Mouse (Mus musculus) small intestine, adult 2 months (tissue): Measurements from ENCODE around the gene Neurl2. TPM values are rescaled to one million over a fixed set of nuclear protein-coding genes. Genes with fewer than 3 reads are reported as not detected.

ENCODE experiments used
- H3K27ac ChIP-seq: fragments of 200-500 bp; 2 replicates; pipeline ENCODE4 v1.5.1; 2012; ENCODE audit warnings: low read depth, low read length, control low read depth, inconsistent platforms; ENCODE audit not compliant: insufficient read depth
- H3K27me3 ChIP-seq: fragments of 200-500 bp; 2 replicates; pipeline ENCODE4 v1.6.1; 2012; ENCODE audit warnings: mild to moderate bottlenecking, moderate library complexity, low read length, inconsistent platforms; ENCODE audit not compliant: control insufficient read depth, insufficient read depth
- H3K36me3 ChIP-seq: fragments of 200-500 bp; 2 replicates; pipeline ENCODE4 v1.6.1; 2012; ENCODE audit warnings: mild to moderate bottlenecking, low read length, control low read depth, inconsistent platforms; ENCODE audit not compliant: control insufficient read depth, insufficient read depth
- H3K4me1 ChIP-seq: fragments of 200-500 bp; 2 replicates; pipeline ENCODE4 v1.6.1; 2012; ENCODE audit warnings: low read length, inconsistent platforms, mixed read lengths; ENCODE audit not compliant: control insufficient read depth, insufficient read depth, insufficient read length
- H3K4me3 ChIP-seq: fragments of 200-500 bp; 2 replicates; pipeline ENCODE4 v1.5.1; 2012; ENCODE audit warnings: low read depth, mild to moderate bottlenecking, control low read depth, inconsistent platforms, low read length, moderate library complexity
- CTCF ChIP-seq: fragments of 200-500 bp; IDR thresholded peaks from 2 replicates; pipeline ENCODE4 v1.5.1; 2012; ENCODE audit warnings: low read depth, mild to moderate bottlenecking, control low read depth, inconsistent platforms, low read length, moderate library complexity, mixed read lengths; ENCODE audit not compliant: insufficient replicate concordance, insufficient read length; ENCODE audit errors: extremely low read depth
- POLR2A ChIP-seq: fragments of 200-500 bp; IDR thresholded peaks from 2 replicates; pipeline ENCODE4 v1.6.1; 2012; ENCODE audit warnings: low read depth, mild to moderate bottlenecking, control low read depth, inconsistent platforms, low read length, moderate library complexity
- WGBS: fragments of 180-500 bp; shearing (Covaris S2); methylation state at CpG from one replicate; pipeline ENCODE4 v1.1.7; 2018; 5-methylcytosine and 5-hydroxymethylcytosine counted together
- polyA plus RNA-seq: library from polyadenylated mRNA; depleted of rRNA; stranded (reverse); fragments of >200 nt; gene quantifications from 2 replicates; pipeline ENCODE4 v1.2.3, GENCODE M21; 2012

The Neurl2 gene
- polyA plus RNA-seq, 1 experiment: 3.1 TPM

GRCm38 (mm10) chr2:164874239-164874769, 41.0 kb upstream of the Neurl2 start:
- H3K4me1 ChIP-seq: peaks cover 10% of the 10 kb centered on the region; the same call in 1 of the 2 replicates
- WGBS: 26% methylated on average over 1 of the region's 1 CpGs
- no peaks in the 10 kb centered on the region for H3K27me3 ChIP-seq
- TF ChIP-seq POLR2A (no peak), CTCF (no peak)
- H3K4me3 ChIP-seq: no peak overlapping the region
- 0 out of 2 replicates have a peak, but pooled peaks cover 2% of the 10 kb centered on the region for H3K36me3 ChIP-seq
- H3K27ac ChIP-seq: no peak overlapping the region

DNA sequence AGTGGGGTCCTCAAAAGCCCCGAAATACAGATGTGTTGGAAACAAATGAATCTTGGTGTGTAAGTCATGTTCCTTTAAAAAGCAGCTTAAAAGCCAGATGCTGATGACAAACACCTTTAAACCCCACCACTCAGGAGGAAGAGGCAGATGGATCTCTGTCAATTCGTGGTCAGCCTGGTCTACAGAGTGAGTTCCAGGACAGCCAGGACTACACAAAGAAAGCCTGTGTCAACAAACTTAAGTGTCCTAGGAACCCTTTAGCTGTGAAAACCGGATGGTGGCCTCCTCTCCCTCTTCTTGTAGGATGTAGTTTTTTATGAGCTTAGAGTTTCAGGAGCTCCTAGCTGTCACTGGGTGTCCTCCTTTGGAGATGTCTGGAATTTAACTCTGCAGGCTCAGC, 40.4 kb upstream of the Neurl2 start:
- Histone ChIP-seq H3K4me3 (no peak overlapping the region), H3K4me1 (peaks cover 10% of the 10 kb centered on the region; the same call in 1 of the 2 replicates), H3K36me3 (0 out of 2 replicates have a peak, but pooled peaks cover 2% of the 10 kb centered on the region), H3K27ac (no peak overlapping the region), H3K27me3 (no peaks in the 10 kb centered on the region)
- 50% methylated on average over 3 of the region's 3 CpGs for WGBS
- TF ChIP-seq CTCF (no peak), POLR2A (no peak)

GRCm38 (mm10) chr2:164871602-164872303, 38.5 kb upstream of the Neurl2 start:
- H3K4me1 ChIP-seq: peaks cover 6% of the 10 kb centered on the region; the same call in 1 of the 2 replicates
- H3K4me3 ChIP-seq: no peak overlapping the region
- H3K27ac ChIP-seq: no peak overlapping the region
- TF ChIP-seq CTCF: peak; percentile 42; the same call in 1 of the 2 replicates
- no peak for TF ChIP-seq POLR2A
- H3K36me3 ChIP-seq: no peaks in the 10 kb centered on the region
- no peaks in the 10 kb centered on the region for H3K27me3 ChIP-seq
- WGBS: 42% methylated on average over 6 of the region's 6 CpGs

GRCm38 (mm10) chr2:164868491-164868890, 35.2 kb upstream of the Neurl2 start:
- H3K27ac ChIP-seq: peak overlapping the region; percentile 60
- no peak for TF ChIP-seq POLR2A
- TF ChIP-seq CTCF: no peak
- 60% methylated on average over 7 of the region's 7 CpGs for WGBS

GRCm38 (mm10) chr2:164867566-164867965, 34.3 kb upstream of the Neurl2 start:
- TF ChIP-seq CTCF (peak; percentile 69; the same call in 1 of the 2 replicates), POLR2A (no peak)
- Histone ChIP-seq H3K36me3 (no peaks in the 10 kb centered on the region), H3K4me3 (no peak overlapping the region), H3K4me1 (peaks cover 6% of the 10 kb centered on the region; the same call in 1 of the 2 replicates), H3K27ac (peak overlapping the region; percentile 60), H3K27me3 (no peaks in the 10 kb centered on the region)
- WGBS: 95% methylated on average over 7 of the region's 7 CpGs

More at GRCm38 (mm10) chr2:164868491-164868890, 35.2 kb upstream of the Neurl2 start:
- H3K4me1 ChIP-seq: peaks cover 9% of the 10 kb centered on the region; the same call in 1 of the 2 replicates
- H3K36me3 ChIP-seq: no peaks in the 10 kb centered on the region
- no peak overlapping the region for H3K4me3 ChIP-seq
- no peaks in the 10 kb centered on the region for H3K27me3 ChIP-seq

DNA sequence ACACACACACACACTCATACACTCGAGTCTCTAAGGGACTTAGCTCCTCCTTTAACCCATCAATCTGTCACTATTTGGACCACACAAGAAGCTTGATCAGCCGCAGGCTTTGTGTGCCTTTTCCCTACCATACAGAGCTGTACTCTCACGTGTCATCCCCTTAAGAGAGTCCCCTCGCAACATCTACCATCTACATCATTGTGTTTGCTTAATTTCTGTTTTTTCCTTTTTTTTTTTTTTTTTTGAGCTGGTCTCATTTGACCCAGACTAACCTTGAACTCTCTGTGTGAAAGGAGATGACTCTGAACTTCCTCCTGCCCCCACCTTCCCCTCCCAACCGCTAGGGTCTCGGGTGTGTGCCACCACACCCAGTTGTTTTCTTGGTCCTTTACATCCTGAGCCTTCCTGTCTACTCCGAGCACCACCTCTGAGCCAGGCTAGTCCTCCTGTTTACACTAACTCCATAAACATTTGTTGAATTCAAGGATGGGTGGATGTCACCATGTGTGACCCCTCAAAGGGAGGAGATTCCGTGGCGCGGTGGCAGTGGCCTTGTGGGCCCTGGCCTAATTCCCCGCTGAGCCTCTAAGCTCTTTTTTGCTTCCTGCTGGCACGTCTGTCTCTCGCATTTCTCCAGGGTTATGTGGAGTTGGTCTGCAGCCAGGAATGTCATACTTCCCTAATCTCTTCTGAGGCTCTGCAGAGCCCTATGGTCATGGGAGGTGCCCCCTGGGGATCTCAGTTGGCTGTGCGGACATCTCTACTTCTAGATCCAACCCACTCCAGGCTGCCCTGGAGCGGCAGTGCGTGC, 33.7 kb upstream of the Neurl2 start:
- no peak overlapping the region for H3K4me3 ChIP-seq
- peaks cover 3% of the 10 kb centered on the region for H3K4me1 ChIP-seq

More for the DNA sequence above, 33.7 kb upstream of the Neurl2 start:
- no peak for TF ChIP-seq POLR2A
- no peak for TF ChIP-seq CTCF
- 38% methylated on average over 16 of the region's 16 CpGs for WGBS
- Histone ChIP-seq H3K27me3 (no peaks in the 10 kb centered on the region), H3K36me3 (no peaks in the 10 kb centered on the region), H3K27ac (peak overlapping the region; percentile 60)
